Mouse (Mus musculus) liver, embryonic 11.5 days (tissue): Measurements from ENCODE around the gene Phf20. TPM values are rescaled to one million over a fixed set of nuclear protein-coding genes. Genes with fewer than 3 reads are reported as not detected.

Source experiments
- ATAC-seq: fragments of 200-750 bp; cut with Nextera tagmentation; replicated peaks from 2 replicates; pipeline ENCODE4 v1.8.0; 2017; ENCODE audit warnings: moderate number of reproducible peaks, mild to moderate bottlenecking, moderate TSS enrichment, moderate library complexity; ENCODE audit not compliant: low FRiP score
- DNase-seq: peaks from one replicate; pipeline ENCODE4 v3.0.0-alpha.2; 2017; ENCODE audit warnings: low spot score
- H3K27ac ChIP-seq: fragments of 300-500 bp; sonication (generic); 2 replicates; pipeline ENCODE4 v1.5.1; 2014; ENCODE audit warnings: mild to moderate bottlenecking, low read depth, low read length, control low read depth
- H3K27me3 ChIP-seq: fragments of 300-500 bp; sonication (generic); replicated peaks from 2 replicates; pipeline ENCODE4 v1.6.1; 2014; ENCODE audit warnings: low read length, mixed read lengths; ENCODE audit not compliant: control insufficient read depth, insufficient read depth
- H3K36me3 ChIP-seq: fragments of 300-500 bp; sonication (generic); 2 replicates; pipeline ENCODE4 v1.6.1; 2014; ENCODE audit warnings: mild to moderate bottlenecking, low read length, moderate library complexity, mixed read lengths; ENCODE audit not compliant: control insufficient read depth, insufficient read depth
- H3K4me1 ChIP-seq: fragments of 300-500 bp; sonication (generic); replicated peaks from 2 replicates; pipeline ENCODE4 v1.6.1; 2014; ENCODE audit warnings: low read length, mixed read lengths; ENCODE audit not compliant: control insufficient read depth, insufficient read depth
- H3K4me2 ChIP-seq: fragments of 300-500 bp; sonication (generic); 2 replicates; pipeline ENCODE4 v1.6.1; 2014; ENCODE audit warnings: mild to moderate bottlenecking, control low read depth, moderate library complexity
- H3K4me3 ChIP-seq: fragments of 300-500 bp; sonication (generic); 2 replicates; pipeline ENCODE4 v1.5.1; 2014; ENCODE audit warnings: low read depth, low read length, control low read depth
- H3K9ac ChIP-seq: fragments of 300-500 bp; sonication (generic); 2 replicates; pipeline ENCODE4 v1.6.1; 2014; ENCODE audit warnings: low read depth, low read length, control low read depth
- H3K9me3 ChIP-seq: fragments of 300-500 bp; sonication (generic); 2 replicates; pipeline ENCODE4 v1.6.1; 2016; ENCODE audit warnings: low read length, inconsistent platforms, mixed read lengths; ENCODE audit not compliant: control insufficient read depth
- WGBS: fragments of 180-500 bp; shearing (Covaris S2); extraction: QIAGEN DNeasy Blood & Tissue Kit; methylation state at CpG from one replicate; pipeline ENCODE4 v1.1.7; 2014; 5-methylcytosine and 5-hydroxymethylcytosine counted together
- polyA plus RNA-seq: library from polyadenylated mRNA; unstranded; fragments of >200 nt; fragmentation: Nextera tagmentation; extraction: Ambion mirVana; gene quantifications from 2 replicates; pipeline ENCODE4 v1.2.1, GENCODE M21; 2014

The Phf20 gene
- polyA plus RNA-seq, 1 experiment from 2014 or later = 42.9 TPM

DNA sequence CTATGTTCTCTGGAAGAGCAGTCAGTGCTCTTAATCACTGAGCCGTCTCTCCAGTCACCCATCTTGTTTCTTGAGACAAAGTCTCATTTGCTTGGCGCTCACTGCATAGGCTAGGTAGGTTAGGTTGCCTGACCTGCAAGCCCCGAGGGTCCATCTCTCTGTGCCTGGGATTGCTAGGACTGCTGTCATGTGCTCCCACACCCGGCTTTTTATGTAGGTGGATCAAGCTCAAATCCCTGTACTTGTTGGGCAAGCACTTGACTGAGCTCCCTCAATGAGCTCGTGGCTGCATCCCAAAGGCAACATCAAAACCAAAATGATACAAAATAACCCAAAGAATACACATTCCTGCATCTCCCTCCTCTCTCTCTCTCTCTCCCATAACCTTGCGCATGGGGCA lies 125.3 kb downstream of the Phf20 start:
- H3K4me2 ChIP-seq = no peak overlapping the region
- ATAC-seq (no peak), DNase-seq (no peak)
- no peaks in the 10 kb centered on the region for H3K9me3 ChIP-seq
- no peak overlapping the region for H3K27ac ChIP-seq
- no peaks in the 10 kb centered on the region for H3K36me3 ChIP-seq
- H3K4me3 ChIP-seq = no peak overlapping the region
- H3K27me3 ChIP-seq = no peaks in the 10 kb centered on the region
- H3K4me1 ChIP-seq = peaks cover 16% of the 10 kb centered on the region
- 89% methylated on average over 6 of the region's 6 CpGs for WGBS
- no peak overlapping the region for H3K9ac ChIP-seq

- H3K36me3 ChIP-seq = no peaks in the 10 kb centered on the region
- peak overlapping the region; percentile 8 for H3K4me3 ChIP-seq
- H3K9me3 ChIP-seq = no peaks in the 10 kb centered on the region
- H3K9ac ChIP-seq = no peak overlapping the region
- peak; percentile 61 for DNase-seq
- peak overlapping the region; percentile 54 for H3K4me2 ChIP-seq
- peaks cover 16% of the 10 kb centered on the region for H3K4me1 ChIP-seq
- 12% methylated on average over 6 of the region's 6 CpGs for WGBS
- H3K27me3 ChIP-seq = no peaks in the 10 kb centered on the region
- ATAC-seq = peak; percentile 65
- peak overlapping the region; percentile 62 for H3K27ac ChIP-seq
Measured at GRCm38 (mm10) chr2:156324116-156324588, 127.9 kb downstream of the Phf20 start.

DNA sequence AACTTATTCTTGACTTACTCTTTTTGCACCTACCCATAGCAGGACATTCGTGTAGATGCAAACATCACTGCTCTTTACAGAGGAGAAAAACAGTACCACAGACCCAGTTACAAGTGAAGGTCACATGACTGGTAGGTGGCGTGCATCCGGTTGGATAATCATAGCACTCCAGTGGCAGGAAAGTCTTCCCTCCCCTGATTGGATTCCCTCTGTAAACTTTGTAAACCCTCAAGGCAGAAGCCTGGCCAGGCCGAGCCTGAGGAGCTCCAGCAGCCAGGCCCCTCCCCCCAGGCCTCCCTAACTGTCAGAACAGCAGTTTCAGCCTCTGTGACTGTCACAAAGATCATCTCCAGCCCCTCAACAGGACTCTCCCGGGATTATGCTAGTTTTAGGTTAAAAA lies 128.4 kb downstream of the Phf20 start:
- Histone ChIP-seq H3K27ac (peak overlapping the region; percentile 62), H3K27me3 (no peaks in the 10 kb centered on the region), H3K4me1 (peaks cover 16% of the 10 kb centered on the region), H3K4me2 (peak overlapping the region; percentile 54), H3K4me3 (peak overlapping the region; percentile 8), H3K9me3 (no peaks in the 10 kb centered on the region), H3K36me3 (no peaks in the 10 kb centered on the region), H3K9ac (no peak overlapping the region; the same call in 1 of the 2 replicates)
- 20% methylated on average over 5 of the region's 5 CpGs for WGBS
- ATAC-seq = peak; percentile 57
- DNase-seq = peak; percentile 56

DNA sequence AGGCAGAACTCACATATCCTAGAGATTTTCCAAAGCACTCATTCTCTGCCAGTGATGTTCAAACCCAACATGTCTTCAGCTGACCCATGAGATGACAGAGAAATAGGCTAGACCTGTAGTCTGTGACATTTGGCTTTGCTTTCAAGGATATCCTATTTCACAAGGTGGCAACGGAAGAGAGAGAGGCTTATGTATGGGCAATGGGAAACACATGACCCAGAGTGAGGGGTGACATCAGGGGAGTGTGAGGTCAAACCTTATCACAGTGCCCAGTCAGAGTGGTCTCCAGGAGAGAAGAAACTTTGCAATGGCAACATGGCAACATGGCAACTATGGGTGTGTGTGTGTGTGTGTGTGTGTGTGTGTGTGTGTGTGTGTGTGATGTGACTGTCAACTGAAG lies 134.4 kb downstream of the Phf20 start:
- no peaks in the 10 kb centered on the region for H3K4me1 ChIP-seq
- no peaks in the 10 kb centered on the region for H3K9me3 ChIP-seq
- no peak overlapping the region for H3K4me2 ChIP-seq
- H3K27me3 ChIP-seq = no peaks in the 10 kb centered on the region
- no peak overlapping the region for H3K9ac ChIP-seq
- H3K36me3 ChIP-seq = no peaks in the 10 kb centered on the region
- ATAC-seq (no peak), DNase-seq (no peak)
- WGBS = 58% methylated on average over 1 of the region's 1 CpGs
- no peak overlapping the region for H3K4me3 ChIP-seq
- H3K27ac ChIP-seq = no peak overlapping the region

GRCm38 (mm10) chr2:156331446-156331965 lies 135.2 kb downstream of the Phf20 start:
- H3K36me3 ChIP-seq = no peaks in the 10 kb centered on the region
- no peak overlapping the region for H3K9ac ChIP-seq
- ATAC-seq (no peak), DNase-seq (no peak)
- H3K4me1 ChIP-seq = no peaks in the 10 kb centered on the region
- no peak overlapping the region for H3K27ac ChIP-seq
- no peaks in the 10 kb centered on the region for H3K27me3 ChIP-seq
- WGBS = 80% methylated on average over 7 of the region's 7 CpGs
- no peak overlapping the region for H3K4me2 ChIP-seq
- no peak overlapping the region for H3K4me3 ChIP-seq
- no peaks in the 10 kb centered on the region for H3K9me3 ChIP-seq

GRCm38 (mm10) chr2:156340078-156340477 lies 143.8 kb downstream of the Phf20 start:
- DNase-seq = no peak
- no peak for ATAC-seq
- Histone ChIP-seq H3K27me3 (no peaks in the 10 kb centered on the region), H3K36me3 (no peaks in the 10 kb centered on the region), H3K4me1 (no peaks in the 10 kb centered on the region), H3K4me2 (no peak overlapping the region), H3K9ac (no peak overlapping the region), H3K4me3 (no peak overlapping the region), H3K9me3 (no peaks in the 10 kb centered on the region), H3K27ac (no peak overlapping the region)
- 75% methylated on average over 4 of the region's 4 CpGs for WGBS

DNA sequence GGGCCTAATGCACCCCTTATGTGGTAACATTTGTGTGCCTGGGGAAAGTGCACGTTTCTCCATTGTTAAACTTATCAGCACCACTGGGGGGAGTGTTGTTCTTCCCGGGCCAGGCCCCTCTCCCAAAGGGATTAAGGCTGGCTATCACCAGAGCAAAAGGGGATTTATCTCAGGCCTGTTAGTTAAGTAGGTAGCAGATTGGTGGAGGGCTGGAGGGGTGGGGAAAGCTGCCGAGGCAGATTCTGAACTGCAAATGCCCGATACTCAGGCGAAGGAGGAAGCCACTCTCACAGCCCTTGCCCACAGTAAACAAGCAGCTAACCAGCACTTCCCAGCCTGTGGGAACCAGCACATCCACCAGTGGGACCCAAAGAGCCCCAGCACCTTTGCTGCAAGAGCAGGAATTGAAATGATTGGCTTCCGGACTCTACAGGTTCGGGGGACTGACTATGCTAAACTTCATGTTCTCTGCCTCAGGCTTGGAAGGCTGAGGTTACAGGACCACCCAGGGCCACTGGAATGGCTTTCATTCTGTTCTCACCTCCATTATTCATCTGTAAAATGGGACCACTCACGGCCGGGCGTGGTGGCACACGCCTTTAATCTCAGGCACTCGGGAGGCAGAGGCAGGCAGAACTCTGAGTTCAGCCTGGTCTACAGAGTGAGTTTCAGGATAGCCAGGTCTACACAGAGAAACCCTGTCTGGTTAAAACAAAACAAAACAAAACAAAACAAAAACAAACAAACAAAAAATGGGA lies 148.7 kb downstream of the Phf20 start:
- Histone ChIP-seq H3K27me3 (no peaks in the 10 kb centered on the region), H3K4me1 (no peaks in the 10 kb centered on the region), H3K27ac (no peak overlapping the region), H3K4me2 (no peak overlapping the region), H3K9me3 (no peaks in the 10 kb centered on the region), H3K36me3 (no peaks in the 10 kb centered on the region), H3K9ac (no peak overlapping the region), H3K4me3 (no peak overlapping the region)
- DNase-seq = no peak
- no peak for ATAC-seq
- 52% methylated on average over 12 of the region's 12 CpGs for WGBS

GRCm38 (mm10) chr2:156348812-156349211 lies 152.5 kb downstream of the Phf20 start:
- 75% methylated on average over 4 of the region's 4 CpGs for WGBS
- DNase-seq (no peak), ATAC-seq (no peak)
- H3K9ac ChIP-seq = no peak overlapping the region
- no peaks in the 10 kb centered on the region for H3K9me3 ChIP-seq
- no peaks in the 10 kb centered on the region for H3K36me3 ChIP-seq
- H3K4me2 ChIP-seq = no peak overlapping the region
- no peaks in the 10 kb centered on the region for H3K27me3 ChIP-seq
- H3K4me3 ChIP-seq = no peak overlapping the region
- H3K27ac ChIP-seq = no peak overlapping the region
- no peaks in the 10 kb centered on the region for H3K4me1 ChIP-seq

DNA sequence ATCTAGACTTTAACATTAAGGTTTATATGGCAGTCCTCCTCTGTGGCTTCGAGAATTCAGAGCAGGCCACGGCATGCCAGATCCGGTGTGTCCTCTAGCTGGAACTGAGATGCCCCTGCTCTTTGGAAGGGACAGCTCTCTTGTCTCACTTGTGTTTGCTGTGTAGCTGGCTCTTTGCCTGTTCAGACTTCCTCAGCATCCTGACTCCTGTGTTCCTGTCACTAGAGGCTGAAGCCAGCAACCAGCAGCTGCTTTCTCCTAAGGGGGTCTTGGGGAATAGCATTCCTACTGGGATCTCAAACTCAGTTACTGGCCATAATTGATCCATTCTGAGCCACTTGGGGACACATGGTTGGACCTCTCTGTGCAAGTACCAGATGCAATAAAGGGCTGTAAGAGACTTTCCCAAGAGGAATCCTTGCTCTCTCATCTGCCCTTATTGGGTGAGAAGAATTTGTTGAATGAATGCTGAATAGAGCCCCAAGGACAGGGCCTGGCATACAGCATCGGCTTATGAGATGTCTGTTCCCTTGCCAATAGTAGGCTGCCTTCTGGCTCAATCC lies 153.1 kb downstream of the Phf20 start:
- Histone ChIP-seq H3K27ac (no peak overlapping the region), H3K36me3 (no peaks in the 10 kb centered on the region), H3K4me2 (no peak overlapping the region), H3K4me3 (no peak overlapping the region), H3K4me1 (no peaks in the 10 kb centered on the region), H3K9me3 (no peaks in the 10 kb centered on the region), H3K9ac (no peak overlapping the region), H3K27me3 (no peaks in the 10 kb centered on the region)
- DNase-seq = no peak
- WGBS = 90% methylated on average over 4 of the region's 4 CpGs
- ATAC-seq = no peak
